Mouse (Mus musculus): ENCODE measurements around the gene Opcml. TPM values are rescaled to one million over a fixed set of nuclear protein-coding genes. Genes with fewer than 3 reads are reported as not detected.

Opcml gene
- total RNA-seq, 1 experiment = 0.49 TPM

DNA sequence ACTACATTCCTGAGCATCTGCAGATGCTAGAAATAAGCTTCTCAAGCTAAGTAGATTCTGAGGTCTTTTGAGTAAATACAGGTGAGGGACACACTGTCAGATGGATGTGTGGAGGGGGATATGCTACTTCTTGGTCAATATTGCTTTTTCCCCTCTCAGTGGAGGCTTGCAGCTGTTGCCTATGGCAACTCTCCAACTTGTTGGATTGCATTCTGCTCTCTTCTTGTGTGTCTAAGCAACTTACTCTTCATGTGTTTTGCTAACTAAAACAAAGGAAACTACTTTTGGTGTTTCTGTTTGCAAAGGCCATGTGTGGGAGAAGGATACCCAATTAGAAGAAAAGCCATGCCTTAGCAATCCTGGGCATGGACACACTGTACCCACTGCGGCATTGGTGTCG is 406.0 kb downstream of the Opcml start:
- DNase-seq (ENCODE audit: low read depth, low spot score) = no peak
- Histone ChIP-seq H3K4me3 (ENCODE audit: insufficient read depth in 1 of 2, low read depth in 1 of 2, low read length in 2 of 2, poor library complexity in 1 of 2, severe bottlenecking in 1 of 2) (no peak overlapping the region), H3K27ac (ENCODE audit: insufficient read depth, low read depth, low read length, poor library complexity, severe bottlenecking) (no peak overlapping the region), H3K9me3 (ENCODE audit: control insufficient read depth, insufficient read depth, low read depth, low read length) (no peaks in the 10 kb centered on the region), H3K4me1 (ENCODE audit: control insufficient read depth in 2 of 2, insufficient read depth in 2 of 2, low read length in 2 of 2, poor library complexity in 1 of 2) (no peaks in the 10 kb centered on the region), H3K9ac (ENCODE audit: insufficient read depth, low read depth, low read length, poor library complexity, severe bottlenecking) (no peak overlapping the region), H3K36me3 (ENCODE audit: control insufficient read depth, insufficient read depth, low read length, poor library complexity, severe bottlenecking) (no peaks in the 10 kb centered on the region)
- TF ChIP-seq ZC3H11A (IDR thresholded peaks at IDR 0.05; ENCODE audit: borderline replicate concordance, low read depth, low read length) (no peak), MAFK (IDR thresholded peaks at IDR 0.05; ENCODE audit: insufficient read depth, low read depth, low read length) (no peak), ZNF384 (IDR thresholded peaks at IDR 0.05; ENCODE audit: low read depth, low read length) (no peak), CHD2 (IDR thresholded peaks at IDR 0.05; ENCODE audit: low read depth, low read length) (no peak), HCFC1 (IDR thresholded peaks at IDR 0.05; ENCODE audit: borderline replicate concordance, insufficient read depth, low read length) (no peak)
- in situ Hi-C loops (cut with MboI; ENCODE audit: low sequenced_read_pairs in 2 of 2, unreplicated experiment in 2 of 2) = no loop called here

DNA sequence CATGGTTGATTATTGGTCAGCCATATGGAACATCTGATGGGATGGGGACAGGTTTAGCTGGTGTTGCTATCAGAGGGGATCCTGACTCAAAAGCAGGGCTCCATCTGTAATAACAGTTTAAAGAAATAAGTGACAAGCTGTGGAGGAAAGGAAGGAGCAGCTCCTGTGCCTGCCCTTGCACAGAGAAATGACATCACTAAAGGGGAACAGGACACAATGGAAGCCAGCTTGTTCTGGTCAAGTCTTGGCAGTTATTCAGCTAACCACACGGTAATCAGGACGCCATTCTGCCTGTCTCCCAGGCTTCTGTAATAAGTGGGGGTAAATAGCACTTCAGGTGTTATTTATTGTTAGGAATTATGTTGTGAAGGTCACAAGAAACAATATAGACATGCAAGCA is 406.5 kb downstream of the Opcml start:
- no peaks in the 10 kb centered on the region for H3K4me1 ChIP-seq (ENCODE audit: control insufficient read depth in 2 of 2, insufficient read depth in 2 of 2, low read length in 2 of 2, poor library complexity in 1 of 2)
- no peaks in the 10 kb centered on the region for H3K36me3 ChIP-seq (ENCODE audit: control insufficient read depth, insufficient read depth, low read length, poor library complexity, severe bottlenecking)
- H3K9ac ChIP-seq (ENCODE audit: insufficient read depth, low read depth, low read length, poor library complexity, severe bottlenecking) = no peak overlapping the region
- DNase-seq (ENCODE audit: low read depth, low spot score) = no peak
- no peak overlapping the region for H3K4me3 ChIP-seq (ENCODE audit: insufficient read depth in 1 of 2, low read depth in 1 of 2, low read length in 2 of 2, poor library complexity in 1 of 2, severe bottlenecking in 1 of 2)
- H3K27ac ChIP-seq (ENCODE audit: insufficient read depth, low read depth, low read length, poor library complexity, severe bottlenecking) = no peak overlapping the region
- in situ Hi-C loops (cut with MboI; ENCODE audit: low sequenced_read_pairs in 2 of 2, unreplicated experiment in 2 of 2) = no loop called here
- TF ChIP-seq MAFK (IDR thresholded peaks at IDR 0.05; ENCODE audit: insufficient read depth, low read depth, low read length) (no peak), CHD2 (IDR thresholded peaks at IDR 0.05; ENCODE audit: low read depth, low read length) (no peak), ZC3H11A (IDR thresholded peaks at IDR 0.05; ENCODE audit: borderline replicate concordance, low read depth, low read length) (no peak), HCFC1 (IDR thresholded peaks at IDR 0.05; ENCODE audit: borderline replicate concordance, insufficient read depth, low read length) (no peak), ZNF384 (IDR thresholded peaks at IDR 0.05; ENCODE audit: low read depth, low read length) (no peak)
- no peaks in the 10 kb centered on the region for H3K9me3 ChIP-seq (ENCODE audit: control insufficient read depth, insufficient read depth, low read depth, low read length)

DNA sequence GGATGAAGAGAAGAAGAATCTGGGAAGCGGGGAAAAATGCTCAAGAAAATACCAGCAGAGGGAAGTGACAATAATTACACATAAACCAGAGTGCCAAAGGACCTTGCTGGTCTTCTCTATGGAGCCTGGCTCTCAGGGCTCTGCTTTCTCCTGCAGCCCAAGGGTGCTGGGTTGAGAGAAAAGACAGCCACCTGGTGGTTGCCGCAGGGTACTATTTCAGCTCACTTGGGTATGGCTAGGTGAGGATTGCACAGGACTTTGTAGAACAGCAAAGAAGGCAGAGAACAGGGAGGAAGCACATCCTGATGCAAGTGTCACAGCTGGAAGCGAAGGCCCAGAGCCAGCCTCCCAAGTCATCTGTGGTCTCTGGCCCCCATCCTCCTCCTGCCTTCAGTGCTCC is 407.1 kb downstream of the Opcml start:
- H3K9me3 ChIP-seq (ENCODE audit: control insufficient read depth, insufficient read depth, low read depth, low read length) = no peaks in the 10 kb centered on the region
- TF ChIP-seq CHD2 (IDR thresholded peaks at IDR 0.05; ENCODE audit: low read depth, low read length) (no peak), HCFC1 (IDR thresholded peaks at IDR 0.05; ENCODE audit: borderline replicate concordance, insufficient read depth, low read length) (no peak), MAFK (IDR thresholded peaks at IDR 0.05; ENCODE audit: insufficient read depth, low read depth, low read length) (no peak), ZC3H11A (IDR thresholded peaks at IDR 0.05; ENCODE audit: borderline replicate concordance, low read depth, low read length) (no peak), ZNF384 (IDR thresholded peaks at IDR 0.05; ENCODE audit: low read depth, low read length) (no peak)
- no peaks in the 10 kb centered on the region for H3K4me1 ChIP-seq (ENCODE audit: control insufficient read depth in 2 of 2, insufficient read depth in 2 of 2, low read length in 2 of 2, poor library complexity in 1 of 2)
- in situ Hi-C loops (cut with MboI; ENCODE audit: low sequenced_read_pairs in 2 of 2, unreplicated experiment in 2 of 2) = no loop called here
- DNase-seq (ENCODE audit: low read depth, low spot score) = peak; percentile 17
- no peak overlapping the region for H3K9ac ChIP-seq (ENCODE audit: insufficient read depth, low read depth, low read length, poor library complexity, severe bottlenecking)
- no peak overlapping the region for H3K27ac ChIP-seq (ENCODE audit: insufficient read depth, low read depth, low read length, poor library complexity, severe bottlenecking)
- H3K4me3 ChIP-seq (ENCODE audit: insufficient read depth in 1 of 2, low read depth in 1 of 2, low read length in 2 of 2, poor library complexity in 1 of 2, severe bottlenecking in 1 of 2) = no peak overlapping the region
- H3K36me3 ChIP-seq (ENCODE audit: control insufficient read depth, insufficient read depth, low read length, poor library complexity, severe bottlenecking) = no peaks in the 10 kb centered on the region

DNA sequence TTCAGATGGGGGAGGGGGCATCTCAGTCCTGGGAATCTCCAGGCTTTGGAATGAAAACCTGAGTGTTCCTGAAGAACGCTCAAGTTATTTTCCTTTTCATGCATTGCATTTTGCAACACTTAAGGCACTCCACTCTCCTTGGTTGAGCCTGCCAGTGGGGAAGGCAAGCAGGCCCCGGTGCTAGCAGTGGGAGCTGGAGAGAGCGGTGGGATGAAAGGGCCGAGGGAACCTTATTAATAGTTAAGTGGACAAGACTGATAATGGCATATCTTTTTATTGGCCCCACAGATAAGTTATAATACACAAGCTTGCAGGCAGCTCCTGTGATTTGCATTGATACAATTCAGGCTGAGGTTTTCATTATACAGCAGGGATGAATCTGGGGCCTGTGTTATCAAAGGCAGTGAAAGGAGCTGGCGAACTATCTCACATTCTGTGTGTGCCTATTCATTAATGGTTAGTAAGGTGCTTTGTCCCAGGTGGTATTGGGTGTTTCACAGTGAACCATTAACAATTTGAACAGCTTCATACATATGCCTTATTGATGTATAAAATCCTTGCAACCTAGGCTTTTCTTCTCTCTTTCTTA is 407.6 kb downstream of the Opcml start:
- H3K9me3 ChIP-seq (ENCODE audit: control insufficient read depth, insufficient read depth, low read depth, low read length) = no peaks in the 10 kb centered on the region
- no peaks in the 10 kb centered on the region for H3K4me1 ChIP-seq (ENCODE audit: control insufficient read depth in 2 of 2, insufficient read depth in 2 of 2, low read length in 2 of 2, poor library complexity in 1 of 2)
- in situ Hi-C loops (cut with MboI; ENCODE audit: low sequenced_read_pairs in 2 of 2, unreplicated experiment in 2 of 2) = no loop called here
- no peak overlapping the region for H3K27ac ChIP-seq (ENCODE audit: insufficient read depth, low read depth, low read length, poor library complexity, severe bottlenecking)
- DNase-seq (ENCODE audit: low read depth, low spot score) = no peak
- no peak overlapping the region for H3K9ac ChIP-seq (ENCODE audit: insufficient read depth, low read depth, low read length, poor library complexity, severe bottlenecking)
- no peak for TF ChIP-seq ZC3H11A (IDR thresholded peaks at IDR 0.05; ENCODE audit: borderline replicate concordance, low read depth, low read length)
- TF ChIP-seq HCFC1 (IDR thresholded peaks at IDR 0.05; ENCODE audit: borderline replicate concordance, insufficient read depth, low read length) = no peak
- TF ChIP-seq ZNF384 (IDR thresholded peaks at IDR 0.05; ENCODE audit: low read depth, low read length) = no peak
- no peak for TF ChIP-seq CHD2 (IDR thresholded peaks at IDR 0.05; ENCODE audit: low read depth, low read length)
- TF ChIP-seq MAFK (IDR thresholded peaks at IDR 0.05; ENCODE audit: insufficient read depth, low read depth, low read length) = no peak
- H3K4me3 ChIP-seq (ENCODE audit: insufficient read depth in 1 of 2, low read depth in 1 of 2, low read length in 2 of 2, poor library complexity in 1 of 2, severe bottlenecking in 1 of 2) = no peak overlapping the region
- no peaks in the 10 kb centered on the region for H3K36me3 ChIP-seq (ENCODE audit: control insufficient read depth, insufficient read depth, low read length, poor library complexity, severe bottlenecking)

DNA sequence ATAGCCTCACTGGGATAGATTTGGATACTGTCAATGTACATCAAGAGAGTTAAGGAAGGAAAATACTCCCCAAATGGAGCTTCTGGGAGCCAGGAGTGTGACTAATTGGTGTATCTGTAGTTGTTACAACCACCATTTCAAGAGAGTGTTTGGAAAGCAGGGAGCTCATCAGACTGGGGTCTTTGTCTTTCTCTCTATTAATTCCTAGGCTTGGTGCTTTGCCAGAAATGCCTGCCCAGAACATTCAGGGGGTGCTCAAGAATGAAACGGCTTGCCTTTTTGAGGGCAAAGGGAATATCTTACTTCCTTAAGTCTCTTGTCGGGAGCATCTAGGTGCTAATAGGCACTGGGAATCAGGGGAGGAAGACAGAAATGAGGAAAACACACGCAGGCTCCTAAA is 416.9 kb downstream of the Opcml start:
- TF ChIP-seq CHD2 (IDR thresholded peaks at IDR 0.05; ENCODE audit: low read depth, low read length) (no peak), MAFK (IDR thresholded peaks at IDR 0.05; ENCODE audit: insufficient read depth, low read depth, low read length) (no peak), HCFC1 (IDR thresholded peaks at IDR 0.05; ENCODE audit: borderline replicate concordance, insufficient read depth, low read length) (no peak), ZNF384 (IDR thresholded peaks at IDR 0.05; ENCODE audit: low read depth, low read length) (no peak), ZC3H11A (IDR thresholded peaks at IDR 0.05; ENCODE audit: borderline replicate concordance, low read depth, low read length) (no peak)
- no peak overlapping the region for H3K9ac ChIP-seq (ENCODE audit: insufficient read depth, low read depth, low read length, poor library complexity, severe bottlenecking)
- H3K27ac ChIP-seq (ENCODE audit: insufficient read depth, low read depth, low read length, poor library complexity, severe bottlenecking) = no peak overlapping the region
- in situ Hi-C loops (cut with MboI; ENCODE audit: low sequenced_read_pairs in 2 of 2, unreplicated experiment in 2 of 2) = no loop called here
- no peaks in the 10 kb centered on the region for H3K36me3 ChIP-seq (ENCODE audit: control insufficient read depth, insufficient read depth, low read length, poor library complexity, severe bottlenecking)
- DNase-seq (ENCODE audit: low read depth, low spot score) = no peak
- no peaks in the 10 kb centered on the region for H3K9me3 ChIP-seq (ENCODE audit: control insufficient read depth, insufficient read depth, low read depth, low read length)
- no peak overlapping the region for H3K4me3 ChIP-seq (ENCODE audit: insufficient read depth in 1 of 2, low read depth in 1 of 2, low read length in 2 of 2, poor library complexity in 1 of 2, severe bottlenecking in 1 of 2)
- no peaks in the 10 kb centered on the region for H3K4me1 ChIP-seq (ENCODE audit: control insufficient read depth in 2 of 2, insufficient read depth in 2 of 2, low read length in 2 of 2, poor library complexity in 1 of 2)
